Mouse (Mus musculus) heart, embryonic 13.5 days (tissue): ENCODE data around the gene Col6a6. TPM values are rescaled to one million over a fixed set of nuclear protein-coding genes. Genes with fewer than 3 reads are reported as not detected.

Experiments used
- ATAC-seq: fragments of 200-750 bp; cut with Nextera tagmentation; 2 replicates; pipeline ENCODE4 v1.8.0; 2017; ENCODE audit warnings: moderate TSS enrichment; ENCODE audit not compliant: insufficient number of reproducible peaks, low FRiP score, low TSS enrichment; ENCODE audit errors: extremely low read depth
- H3K27ac ChIP-seq: fragments of 300-500 bp; sonication (generic); replicated peaks from 2 replicates; pipeline ENCODE4 v1.5.1; 2015; ENCODE audit warnings: moderate library complexity, mild to moderate bottlenecking, inconsistent platforms
- H3K27me3 ChIP-seq: fragments of 300-500 bp; sonication (generic); replicated peaks from 2 replicates; pipeline ENCODE4 v1.6.1; 2015; ENCODE audit warnings: mild to moderate bottlenecking, inconsistent platforms
- H3K36me3 ChIP-seq: fragments of 300-500 bp; sonication (generic); 2 replicates; pipeline ENCODE4 v1.6.1; 2015; ENCODE audit warnings: mild to moderate bottlenecking, inconsistent platforms
- H3K4me1 ChIP-seq: fragments of 300-500 bp; sonication (generic); 2 replicates; pipeline ENCODE4 v1.6.1; 2015; ENCODE audit warnings: inconsistent platforms
- H3K4me2 ChIP-seq: fragments of 300-500 bp; sonication (generic); 2 replicates; pipeline ENCODE4 v1.6.1; 2015; ENCODE audit warnings: inconsistent platforms, mild to moderate bottlenecking, moderate library complexity
- H3K4me3 ChIP-seq: fragments of 300-500 bp; sonication (generic); 2 replicates; pipeline ENCODE4 v1.5.1; 2015; ENCODE audit warnings: moderate library complexity, mild to moderate bottlenecking, inconsistent platforms
- H3K9ac ChIP-seq: fragments of 300-500 bp; sonication (generic); 2 replicates; pipeline ENCODE4 v1.6.1; 2015; ENCODE audit warnings: inconsistent platforms, mild to moderate bottlenecking, moderate library complexity
- H3K9me3 ChIP-seq: fragments of 300-500 bp; sonication (generic); 2 replicates; pipeline ENCODE4 v1.6.1; 2016; ENCODE audit warnings: inconsistent platforms
- WGBS: fragments of 180-500 bp; shearing (Covaris S2); methylation state at CpG from one replicate; pipeline ENCODE4 v1.1.7; 2015; ENCODE audit warnings: mixed read lengths; 5-methylcytosine and 5-hydroxymethylcytosine counted together
- polyA plus RNA-seq: library from polyadenylated mRNA; unstranded; fragments of >200 nt; fragmentation: Nextera tagmentation; extraction: Ambion mirVana; gene quantifications from 2 replicates; pipeline ENCODE4 v1.2.1, GENCODE M21; 2015

Gene Col6a6
- polyA plus RNA-seq, 1 experiment from 2014 or later, result 2.1 TPM

DNA sequence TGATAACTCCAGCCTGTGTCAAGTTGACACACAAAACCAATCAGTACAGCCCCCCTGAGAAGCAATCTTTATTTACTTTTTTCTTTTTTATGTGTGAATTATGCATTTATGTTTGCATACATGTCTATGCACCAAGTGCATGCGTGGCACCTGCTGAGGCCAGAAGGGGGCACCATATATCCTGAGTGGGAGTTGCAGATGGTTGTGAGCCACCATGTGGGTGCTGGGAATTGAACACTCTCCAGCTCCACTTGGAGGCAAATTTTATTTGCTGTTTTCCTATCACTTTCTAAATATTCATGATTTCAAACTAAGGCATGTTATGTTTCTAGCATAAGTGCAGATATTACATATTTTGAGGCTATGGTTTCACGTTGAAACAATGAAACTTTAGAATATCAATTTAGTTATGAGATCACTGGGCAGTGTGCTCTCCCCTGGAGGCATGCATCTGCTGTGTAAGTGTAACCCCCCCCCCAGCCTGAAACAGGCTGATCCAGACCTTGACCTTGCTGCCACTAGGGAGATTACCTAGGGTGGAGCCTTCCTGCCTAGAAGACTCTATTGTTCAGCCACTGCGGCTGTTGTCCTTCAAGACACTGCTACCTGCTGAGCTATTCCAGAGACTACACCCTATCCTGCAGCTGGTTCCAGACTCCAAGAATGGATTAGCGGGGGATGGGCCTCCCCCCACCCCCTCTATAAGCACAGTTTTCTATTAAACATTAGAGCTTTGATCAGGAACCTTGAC lies 10.6 kb upstream of the Col6a6 start:
- Histone ChIP-seq H3K4me3 (no peak overlapping the region), H3K27me3 (no peaks in the 10 kb centered on the region), H3K4me1 (peaks cover 33% of the 10 kb centered on the region), H3K9ac (no peak overlapping the region), H3K9me3 (no peaks in the 10 kb centered on the region), H3K27ac (no peak overlapping the region), H3K36me3 (no peaks in the 10 kb centered on the region), H3K4me2 (no peak overlapping the region)
- 83% methylated on average over 4 of the region's 4 CpGs for WGBS
- no peak for ATAC-seq

DNA sequence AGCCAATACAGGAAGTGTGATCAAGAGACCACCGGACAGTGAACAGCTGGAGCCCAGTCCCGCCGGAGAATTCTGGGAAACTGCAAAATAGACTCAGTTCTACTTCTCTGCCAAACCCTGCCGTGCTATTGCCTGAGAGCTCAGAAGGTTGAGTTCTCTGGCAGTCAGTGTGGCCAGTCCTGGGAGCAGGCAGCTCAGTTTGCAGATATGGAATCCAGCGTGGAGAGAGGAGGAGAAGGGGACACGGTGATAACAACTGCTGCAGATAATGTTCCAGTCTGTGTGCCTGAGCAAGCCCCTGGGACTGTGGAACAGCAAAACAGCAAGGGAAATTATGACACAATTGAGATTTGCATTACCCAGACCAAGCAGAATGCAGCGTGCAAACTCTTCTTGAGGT lies 7.6 kb upstream of the Col6a6 start:
- Histone ChIP-seq H3K4me3 (peak overlapping the region; percentile 13; the same call in 1 of the 2 replicates), H3K4me1 (peaks cover 26% of the 10 kb centered on the region), H3K27ac (peak overlapping the region; percentile 85), H3K27me3 (no peaks in the 10 kb centered on the region), H3K36me3 (no peaks in the 10 kb centered on the region), H3K9ac (peak overlapping the region; percentile 67), H3K4me2 (peak overlapping the region; percentile 56), H3K9me3 (no peaks in the 10 kb centered on the region)
- WGBS, result 24% methylated on average over 7 of the region's 7 CpGs
- peak; percentile 44; the same call in 1 of the 2 replicates for ATAC-seq

GRCm38 (mm10) chr9:105834799-105835198 lies 6.8 kb upstream of the Col6a6 start:
- WGBS, result 45% methylated on average over 4 of the region's 4 CpGs
- Histone ChIP-seq H3K9ac (no peak overlapping the region), H3K9me3 (no peaks in the 10 kb centered on the region), H3K4me3 (no peak overlapping the region), H3K27ac (peak overlapping the region; percentile 85), H3K27me3 (no peaks in the 10 kb centered on the region), H3K4me2 (peak overlapping the region; percentile 56; the same call in 1 of the 2 replicates), H3K36me3 (no peaks in the 10 kb centered on the region), H3K4me1 (peaks cover 26% of the 10 kb centered on the region)
- no peak for ATAC-seq

- H3K9ac ChIP-seq, result no peak overlapping the region
- WGBS, result 77% methylated on average over 9 of the region's 9 CpGs
- no peak overlapping the region for H3K4me2 ChIP-seq
- no peaks in the 10 kb centered on the region for H3K36me3 ChIP-seq
- no peak for ATAC-seq
- H3K4me3 ChIP-seq, result no peak overlapping the region
- H3K9me3 ChIP-seq, result no peaks in the 10 kb centered on the region
- H3K27me3 ChIP-seq, result peaks cover 20% of the 10 kb centered on the region
- no peak overlapping the region for H3K27ac ChIP-seq
- peaks cover 32% of the 10 kb centered on the region for H3K4me1 ChIP-seq
Observed at GRCm38 (mm10) chr9:105831291-105831690, 3.3 kb upstream of the Col6a6 start.

DNA sequence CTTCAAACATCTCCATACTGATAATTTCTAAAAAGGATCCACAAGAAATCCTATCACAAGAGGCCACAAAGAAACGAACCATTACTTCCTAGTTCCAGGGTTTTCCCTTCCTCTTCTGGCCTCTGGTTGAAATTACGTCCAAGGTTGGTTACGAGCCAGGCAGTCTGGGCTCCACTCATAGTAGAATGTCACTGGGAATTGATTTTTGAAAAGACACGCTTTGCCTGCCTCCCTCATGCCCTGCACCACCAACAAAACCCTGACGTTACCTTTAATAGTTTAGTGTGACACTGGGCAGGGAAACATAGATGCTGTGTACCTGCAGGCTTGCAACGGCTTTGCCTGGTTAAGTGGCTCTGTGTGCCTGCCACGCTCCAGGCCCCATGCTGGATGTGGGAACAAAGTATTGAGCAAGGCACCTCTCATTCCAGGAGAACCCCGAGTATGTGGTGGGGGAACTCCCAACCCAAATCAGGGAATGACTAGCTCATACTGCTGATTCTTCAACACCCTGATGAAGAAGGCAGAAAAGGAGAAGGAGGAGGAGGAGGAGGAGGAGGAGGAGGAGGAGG lies 798 bp downstream of the Col6a6 start:
- peaks cover 9% of the 10 kb centered on the region; the same call in 1 of the 2 replicates for H3K4me1 ChIP-seq
- no peak overlapping the region for H3K27ac ChIP-seq
- peak overlapping the region; percentile 65 for H3K4me2 ChIP-seq
- no peak overlapping the region for H3K9ac ChIP-seq
- ATAC-seq, result no peak
- H3K4me3 ChIP-seq, result 0 out of 2 replicates have a peak overlapping the region, but pooled peaks have one; percentile 8
- H3K36me3 ChIP-seq, result no peaks in the 10 kb centered on the region
- H3K27me3 ChIP-seq, result peaks cover 20% of the 10 kb centered on the region
- H3K9me3 ChIP-seq, result no peaks in the 10 kb centered on the region
- 57% methylated on average over 8 of the region's 8 CpGs for WGBS

GRCm38 (mm10) chr9:105820711-105821110 lies 7.2 kb downstream of the Col6a6 start:
- 76% methylated on average over 6 of the region's 6 CpGs for WGBS
- Histone ChIP-seq H3K4me3 (no peak overlapping the region), H3K9me3 (no peaks in the 10 kb centered on the region), H3K36me3 (no peaks in the 10 kb centered on the region), H3K4me2 (no peak overlapping the region), H3K27me3 (0 out of 2 replicates have a peak, but pooled peaks cover 3% of the 10 kb centered on the region), H3K27ac (no peak overlapping the region), H3K9ac (no peak overlapping the region), H3K4me1 (no peaks in the 10 kb centered on the region)
- no peak for ATAC-seq

DNA sequence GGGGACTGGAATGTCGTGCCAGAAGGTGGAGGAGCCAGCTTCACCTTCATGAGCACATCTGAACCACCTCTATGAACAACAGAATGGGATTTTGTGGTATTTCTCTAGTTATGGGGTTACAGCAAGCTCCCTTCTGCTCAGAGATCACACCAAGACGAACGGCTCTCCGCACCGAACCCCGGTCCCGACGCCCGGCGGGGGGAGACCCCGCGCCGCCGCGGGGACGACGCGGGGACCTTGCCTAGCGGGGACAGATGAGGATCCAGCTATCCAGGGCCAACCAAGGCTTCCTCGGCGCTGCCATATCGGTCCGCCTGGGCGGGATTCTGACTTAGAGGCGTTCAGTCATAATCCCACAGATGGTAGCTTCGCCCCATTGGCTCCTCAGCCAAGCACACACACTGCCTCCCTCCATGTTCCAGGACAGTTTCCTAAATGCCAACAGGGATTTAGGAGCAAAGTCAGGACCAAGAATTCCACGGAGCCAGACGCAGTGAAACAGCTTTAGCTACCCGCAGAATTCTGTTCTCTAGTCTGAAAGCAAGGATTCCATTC lies 8.7 kb downstream of the Col6a6 start:
- ATAC-seq, result no peak
- Histone ChIP-seq H3K4me1 (no peaks in the 10 kb centered on the region), H3K4me3 (no peak overlapping the region), H3K4me2 (peak overlapping the region; percentile 21), H3K9me3 (no peaks in the 10 kb centered on the region), H3K27me3 (0 out of 2 replicates have a peak, but pooled peaks cover 3% of the 10 kb centered on the region), H3K9ac (no peak overlapping the region), H3K27ac (no peak overlapping the region), H3K36me3 (no peaks in the 10 kb centered on the region)
- WGBS, result 55% methylated on average over 29 of the region's 29 CpGs

DNA sequence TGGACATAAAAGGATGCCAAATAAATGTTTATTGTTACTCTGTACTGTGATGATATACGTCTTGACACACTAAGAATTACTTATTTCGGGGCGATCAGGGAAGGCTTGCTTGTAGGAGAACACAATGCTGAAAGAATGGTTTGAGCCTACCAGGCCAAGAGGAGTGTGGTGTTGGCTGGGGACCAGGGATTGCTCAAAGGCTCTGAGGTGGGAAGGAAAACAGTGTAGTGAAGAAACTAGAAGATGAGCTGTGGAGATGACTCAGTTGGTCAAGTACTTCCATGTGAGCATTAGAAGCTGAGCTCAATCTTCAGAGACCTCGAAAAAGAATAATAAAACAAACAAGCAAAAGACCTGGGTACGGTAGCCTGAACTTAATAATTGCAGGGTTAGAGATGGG lies 13.5 kb downstream of the Col6a6 start:
- 82% methylated on average over 5 of the region's 5 CpGs for WGBS
- H3K36me3 ChIP-seq, result no peaks in the 10 kb centered on the region

GRCm38 (mm10) chr9:105811458-105811857 lies 16.5 kb downstream of the Col6a6 start:
- no peak overlapping the region for H3K4me3 ChIP-seq
- no peaks in the 10 kb centered on the region for H3K36me3 ChIP-seq
- 59% methylated on average over 7 of the region's 7 CpGs for whole genome bisulfite sequencing
- no peak for ATAC-seq
- no peak overlapping the region for H3K4me2 ChIP-seq
- no peaks in the 10 kb centered on the region for H3K27me3 ChIP-seq
- H3K4me1 ChIP-seq, result no peaks in the 10 kb centered on the region
- no peaks in the 10 kb centered on the region for H3K9me3 ChIP-seq
- H3K27ac ChIP-seq, result no peak overlapping the region
- no peak overlapping the region for H3K9ac ChIP-seq

More for the DNA sequence above, 13.5 kb downstream of the Col6a6 start:
- Histone ChIP-seq H3K9ac (no peak overlapping the region), H3K9me3 (no peaks in the 10 kb centered on the region), H3K27me3 (no peaks in the 10 kb centered on the region), H3K27ac (no peak overlapping the region), H3K4me1 (no peaks in the 10 kb centered on the region), H3K4me2 (no peak overlapping the region), H3K4me3 (no peak overlapping the region)
- ATAC-seq, result no peak

DNA sequence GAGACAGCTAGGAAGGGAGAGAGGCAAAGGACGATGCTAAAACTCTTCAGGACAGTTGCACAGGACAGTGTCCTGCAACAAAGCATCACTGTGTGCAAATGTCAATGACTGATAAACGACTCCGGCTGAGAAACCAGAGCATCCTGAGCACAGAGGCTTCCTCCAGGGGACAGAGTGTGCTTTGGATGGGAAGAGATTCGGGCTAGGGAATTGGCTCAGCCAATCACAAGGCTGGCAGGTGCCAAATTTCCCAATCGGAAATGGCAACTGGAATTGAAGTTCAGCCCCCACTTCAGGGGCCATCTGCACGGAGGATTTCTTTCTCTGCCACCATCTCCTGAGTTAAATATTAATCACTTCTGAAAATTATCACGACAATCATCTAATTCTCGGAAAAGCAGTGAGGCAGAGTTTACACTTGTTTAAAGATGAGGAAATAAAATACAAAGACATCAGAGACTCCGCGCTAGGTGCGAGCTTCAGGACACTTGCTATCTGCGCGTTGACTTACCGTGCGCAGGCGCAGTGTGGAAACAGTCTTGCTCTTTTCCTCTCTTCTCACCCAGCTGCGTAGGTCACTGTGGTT lies 18.9 kb downstream of the Col6a6 start:
- WGBS, result 77% methylated on average over 17 of the region's 17 CpGs

GRCm38 (mm10) chr9:105803416-105803815 lies 24.5 kb downstream of the Col6a6 start:
- Histone ChIP-seq H3K4me2 (no peak overlapping the region), H3K9ac (no peak overlapping the region), H3K27me3 (no peaks in the 10 kb centered on the region), H3K36me3 (no peaks in the 10 kb centered on the region), H3K4me3 (no peak overlapping the region), H3K4me1 (no peaks in the 10 kb centered on the region), H3K9me3 (no peaks in the 10 kb centered on the region), H3K27ac (no peak overlapping the region)
- no peak for ATAC-seq
- WGBS, result 42% methylated on average over 8 of the region's 8 CpGs

More for the DNA sequence above, 18.9 kb downstream of the Col6a6 start:
- Histone ChIP-seq H3K27ac (no peak overlapping the region), H3K36me3 (no peaks in the 10 kb centered on the region), H3K27me3 (no peaks in the 10 kb centered on the region), H3K4me3 (no peak overlapping the region), H3K9me3 (no peaks in the 10 kb centered on the region), H3K4me1 (no peaks in the 10 kb centered on the region), H3K9ac (no peak overlapping the region), H3K4me2 (no peak overlapping the region)
- ATAC-seq, result no peak
